Mouse (Mus musculus): Measurements from ENCODE around the gene R3hdm2. TPM values are rescaled to one million over a fixed set of nuclear protein-coding genes. Genes with fewer than 3 reads are reported as not detected.

Gene R3hdm2
- polyA plus RNA-seq, 1 experiment from 2014 or later = 33.3 TPM

DNA sequence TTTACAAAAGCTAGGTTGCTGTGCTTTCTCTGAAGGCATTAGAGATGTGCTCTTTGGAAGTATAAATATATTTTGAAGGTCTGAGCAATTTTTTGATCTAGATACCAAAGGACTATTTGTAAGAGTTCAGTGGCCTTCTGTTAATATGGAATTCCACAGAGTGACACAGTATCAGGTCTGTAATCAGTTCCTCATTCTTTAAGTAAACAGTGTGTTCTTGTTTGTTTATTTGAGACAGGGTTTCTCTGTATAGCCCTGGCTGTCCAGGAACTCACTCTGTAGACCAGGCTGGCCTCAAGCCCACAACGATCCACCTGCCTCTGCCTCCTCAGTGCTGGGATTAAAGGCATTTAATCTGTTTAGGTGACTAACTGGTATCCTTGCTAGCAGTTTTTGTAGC lies 33.5 kb downstream of the R3hdm2 start:
- Histone ChIP-seq H3K4me1 (peaks cover 29% of the 10 kb centered on the region), H3K9me3 (no peaks in the 10 kb centered on the region), H3K27me3 (ENCODE audit: insufficient read depth, poor library complexity, severe bottlenecking) (no peaks in the 10 kb centered on the region), H3K4me3 (no peak overlapping the region), H3K27ac (no peak overlapping the region), H3K36me3 (peaks cover 11% of the 10 kb centered on the region; the same call in 1 of the 2 replicates)
- 80% methylated on average over 1 of the region's 1 CpGs for WGBS
- DNase-seq (ENCODE audit: low spot score) = no peak

DNA sequence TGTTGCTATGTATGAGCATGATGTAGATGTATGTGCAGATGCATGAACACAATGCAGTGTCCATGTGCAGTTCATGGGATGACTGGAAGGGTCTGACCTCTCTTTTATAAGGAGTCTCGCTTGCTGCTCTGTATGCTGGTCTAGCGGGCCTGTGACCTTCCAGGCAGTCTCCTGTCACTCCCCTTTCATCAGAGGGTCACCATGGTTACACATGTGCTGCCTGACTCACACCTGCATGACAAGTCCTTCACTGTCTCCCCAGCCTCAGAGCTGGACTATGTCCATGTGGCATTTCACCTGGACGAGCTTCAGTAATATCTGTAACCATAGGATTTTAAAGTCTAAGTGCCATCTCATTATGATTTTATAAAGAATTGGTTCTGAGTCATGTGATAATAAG lies 34.0 kb downstream of the R3hdm2 start:
- WGBS = 74% methylated on average over 3 of the region's 3 CpGs
- no peak overlapping the region for H3K4me3 ChIP-seq
- peaks cover 34% of the 10 kb centered on the region for H3K4me1 ChIP-seq
- no peaks in the 10 kb centered on the region for H3K27me3 ChIP-seq (ENCODE audit: insufficient read depth, poor library complexity, severe bottlenecking)
- no peak for DNase-seq (ENCODE audit: low spot score)
- no peaks in the 10 kb centered on the region for H3K9me3 ChIP-seq
- H3K27ac ChIP-seq = no peak overlapping the region
- H3K36me3 ChIP-seq = peaks cover 11% of the 10 kb centered on the region; the same call in 1 of the 2 replicates

DNA sequence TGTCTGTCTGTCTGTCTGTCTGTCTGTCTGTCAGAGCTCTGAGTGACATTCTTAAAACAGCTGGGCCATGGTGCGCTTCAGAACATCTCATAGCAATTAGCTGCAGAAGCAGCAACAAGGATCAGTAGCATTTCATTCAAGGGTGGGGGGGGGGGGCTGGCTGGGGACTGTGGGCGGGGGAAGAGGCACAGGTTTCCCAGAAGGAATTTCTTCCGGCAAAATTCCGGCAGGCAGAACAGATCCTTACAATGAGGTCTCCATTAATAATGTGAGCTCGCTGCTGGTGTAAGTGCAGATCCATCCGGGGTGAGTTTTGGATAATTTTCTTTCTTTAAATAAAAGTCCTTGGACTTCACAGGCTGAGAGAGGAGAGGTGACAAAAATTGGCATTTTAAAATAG lies 40.0 kb downstream of the R3hdm2 start:
- Histone ChIP-seq H3K4me3 (peak overlapping the region; percentile 33; the same call in 1 of the 2 replicates), H3K9me3 (no peaks in the 10 kb centered on the region), H3K4me1 (peaks cover 45% of the 10 kb centered on the region), H3K27ac (peak overlapping the region; percentile 36; the same call in 1 of the 2 replicates), H3K27me3 (ENCODE audit: insufficient read depth, poor library complexity, severe bottlenecking) (no peaks in the 10 kb centered on the region), H3K36me3 (0 out of 2 replicates have a peak, but pooled peaks cover 4% of the 10 kb centered on the region)
- WGBS = 15% methylated on average over 6 of the region's 6 CpGs
- DNase-seq (ENCODE audit: low spot score) = no peak

DNA sequence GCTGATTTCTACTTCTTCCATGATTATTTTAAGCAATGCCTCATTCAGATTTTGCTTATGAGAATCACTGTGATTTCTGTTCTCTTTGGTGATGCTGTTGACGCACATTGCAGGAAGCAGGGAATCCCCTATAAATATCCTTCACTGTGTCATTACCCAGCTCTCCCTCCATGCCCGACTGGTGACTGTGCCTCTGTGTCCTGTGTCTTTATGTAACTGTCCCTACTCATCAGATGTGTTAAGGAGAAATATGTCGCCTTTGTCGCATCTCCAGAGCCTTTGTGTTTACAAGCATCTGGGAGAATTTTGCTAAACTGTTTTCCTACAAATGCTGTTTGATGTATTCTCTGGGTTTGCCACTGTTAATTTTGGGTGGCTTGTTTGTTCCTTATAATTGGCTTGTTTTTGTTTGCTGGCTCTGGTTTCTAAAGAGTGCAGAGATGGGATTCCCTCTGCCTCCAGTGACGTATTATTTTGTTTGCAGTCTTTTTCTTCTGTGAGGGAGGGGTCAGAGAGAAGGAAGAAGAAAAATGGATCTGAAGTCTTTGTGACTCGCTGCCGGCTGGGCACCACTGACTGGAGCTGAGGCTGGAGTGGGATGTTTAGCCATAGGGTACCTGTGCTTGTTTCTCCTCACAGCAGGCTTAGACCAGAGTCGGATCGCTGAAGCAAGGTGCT lies 40.7 kb downstream of the R3hdm2 start:
- Histone ChIP-seq H3K4me1 (peaks cover 50% of the 10 kb centered on the region), H3K27me3 (ENCODE audit: insufficient read depth, poor library complexity, severe bottlenecking) (no peaks in the 10 kb centered on the region), H3K9me3 (no peaks in the 10 kb centered on the region), H3K4me3 (0 out of 2 replicates have a peak overlapping the region, but pooled peaks have one; percentile 33), H3K27ac (no peak overlapping the region), H3K36me3 (0 out of 2 replicates have a peak, but pooled peaks cover 4% of the 10 kb centered on the region)
- no peak for DNase-seq (ENCODE audit: low spot score)
- whole genome bisulfite sequencing = 18% methylated on average over 9 of the region's 9 CpGs

DNA sequence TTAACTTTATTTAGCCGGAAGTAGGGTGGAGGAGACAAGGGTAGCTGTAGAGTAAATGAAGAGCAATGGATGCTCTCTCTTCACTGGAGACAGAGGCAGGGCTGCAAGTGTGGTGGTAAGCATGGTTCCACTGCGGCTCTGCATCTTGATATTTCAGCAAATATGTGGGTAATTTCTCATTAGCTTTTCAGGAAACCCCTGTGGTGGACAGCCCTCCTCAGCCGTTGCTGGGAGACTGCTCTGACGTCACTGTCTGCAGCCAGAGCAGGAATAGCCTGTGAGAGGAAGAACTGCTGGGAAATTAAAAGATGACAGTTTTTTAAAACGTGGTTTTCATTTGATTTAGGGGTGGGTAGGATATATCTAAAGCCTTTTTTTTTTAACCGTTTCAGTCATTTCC lies 41.9 kb downstream of the R3hdm2 start:
- Histone ChIP-seq H3K27ac (no peak overlapping the region), H3K9me3 (no peaks in the 10 kb centered on the region), H3K4me3 (no peak overlapping the region), H3K36me3 (0 out of 2 replicates have a peak, but pooled peaks cover 4% of the 10 kb centered on the region), H3K27me3 (ENCODE audit: insufficient read depth, poor library complexity, severe bottlenecking) (no peaks in the 10 kb centered on the region), H3K4me1 (peaks cover 60% of the 10 kb centered on the region)
- DNase-seq (ENCODE audit: low spot score) = peak; percentile 79
- WGBS = 29% methylated on average over 6 of the region's 6 CpGs

DNA sequence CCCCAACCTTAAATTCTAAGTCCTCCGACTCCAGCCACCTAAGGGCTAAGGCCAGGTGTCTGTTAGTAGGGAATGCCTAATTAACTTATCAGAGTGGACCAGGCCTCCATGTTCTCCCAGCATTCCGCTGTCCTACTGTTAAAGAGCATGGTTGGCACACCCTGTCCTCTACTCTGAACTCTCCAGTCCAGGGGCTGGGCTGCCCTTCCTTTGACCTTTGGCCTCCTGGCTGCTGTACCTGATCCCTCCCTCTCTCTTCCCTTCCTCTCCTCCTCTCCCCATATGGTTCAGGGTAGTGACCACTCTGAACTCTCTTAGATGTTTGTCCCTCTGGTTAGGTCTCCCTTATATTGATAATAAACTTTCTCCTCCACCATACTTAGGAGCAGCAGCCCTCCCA lies 45.7 kb downstream of the R3hdm2 start:
- WGBS = 71% methylated on average over 2 of the region's 2 CpGs
- Histone ChIP-seq H3K4me3 (no peak overlapping the region), H3K9me3 (no peaks in the 10 kb centered on the region), H3K36me3 (0 out of 2 replicates have a peak, but pooled peaks cover 5% of the 10 kb centered on the region), H3K4me1 (peaks cover 45% of the 10 kb centered on the region), H3K27ac (no peak overlapping the region), H3K27me3 (ENCODE audit: insufficient read depth, poor library complexity, severe bottlenecking) (no peaks in the 10 kb centered on the region)
- DNase-seq (ENCODE audit: low spot score) = no peak

DNA sequence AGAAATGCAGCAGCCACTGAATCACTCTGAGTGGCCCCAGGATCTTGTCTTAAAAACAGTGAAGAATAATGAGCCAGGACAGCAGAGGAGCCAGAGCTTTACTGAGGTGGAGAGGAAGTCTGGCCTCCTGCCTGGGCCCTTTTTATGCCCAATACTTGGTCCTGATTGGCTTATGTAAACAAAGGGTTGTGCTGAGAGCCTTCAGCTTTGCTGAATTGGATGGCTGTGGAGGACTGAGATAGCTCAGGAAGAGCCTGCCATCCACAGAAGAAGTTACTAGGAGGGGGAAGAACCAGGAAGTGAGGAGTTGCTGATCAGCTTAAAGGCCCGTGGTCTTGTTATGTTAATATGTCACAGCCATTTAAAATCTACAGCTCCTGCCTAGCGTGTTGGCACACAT lies 46.5 kb downstream of the R3hdm2 start:
- Histone ChIP-seq H3K27ac (peak overlapping the region; percentile 36; the same call in 1 of the 2 replicates), H3K9me3 (no peaks in the 10 kb centered on the region), H3K4me3 (no peak overlapping the region), H3K36me3 (0 out of 2 replicates have a peak, but pooled peaks cover 5% of the 10 kb centered on the region), H3K4me1 (peaks cover 36% of the 10 kb centered on the region), H3K27me3 (ENCODE audit: insufficient read depth, poor library complexity, severe bottlenecking) (no peaks in the 10 kb centered on the region)
- 39% methylated on average over 2 of the region's 2 CpGs for WGBS
- no peak for DNase-seq (ENCODE audit: low spot score)

DNA sequence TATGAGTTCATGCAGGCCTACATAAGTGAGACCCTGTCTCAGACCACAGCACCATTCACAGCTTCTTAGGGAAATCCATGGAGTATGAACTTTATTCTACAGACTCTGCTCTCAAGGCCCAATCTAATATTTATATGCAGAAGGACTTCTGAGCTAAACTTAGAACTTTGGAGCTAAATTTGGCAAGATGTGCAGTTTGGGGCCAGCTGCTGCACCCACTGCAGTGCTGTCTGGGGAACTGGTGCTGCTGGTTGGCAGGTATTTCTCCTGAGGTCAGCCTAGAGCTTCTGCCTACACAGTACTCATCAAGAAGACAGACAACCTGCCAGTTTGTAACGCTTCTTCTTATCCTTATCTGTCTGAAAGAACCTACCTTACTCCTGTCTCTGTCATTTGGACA lies 47.0 kb downstream of the R3hdm2 start:
- H3K4me1 ChIP-seq = peaks cover 32% of the 10 kb centered on the region
- H3K4me3 ChIP-seq = no peak overlapping the region
- DNase-seq (ENCODE audit: low spot score) = no peak
- H3K27me3 ChIP-seq (ENCODE audit: insufficient read depth, poor library complexity, severe bottlenecking) = no peaks in the 10 kb centered on the region
- WGBS = 57% methylated on average over 1 of the region's 1 CpGs
- H3K27ac ChIP-seq = peak overlapping the region; percentile 36; the same call in 1 of the 2 replicates
- 0 out of 2 replicates have a peak, but pooled peaks cover 5% of the 10 kb centered on the region for H3K36me3 ChIP-seq
- no peaks in the 10 kb centered on the region for H3K9me3 ChIP-seq

DNA sequence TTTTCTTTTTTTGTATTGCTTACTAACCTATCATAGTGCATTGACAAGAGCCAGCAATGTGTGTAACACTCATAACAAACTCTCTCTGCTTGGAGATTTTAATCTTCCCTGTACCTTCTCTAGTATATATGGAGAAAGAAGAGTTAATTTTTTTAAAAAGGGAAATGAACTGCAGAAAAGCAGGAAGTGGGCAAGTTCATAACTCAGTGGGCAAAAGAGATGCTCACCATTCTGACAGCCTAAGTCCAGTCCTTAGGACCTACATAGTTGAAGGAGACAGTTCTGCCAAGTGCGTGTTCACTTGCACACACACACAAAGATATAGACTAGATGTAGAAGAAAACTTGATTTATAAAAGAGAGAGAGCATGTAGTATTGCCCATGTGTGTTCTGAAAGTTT lies 47.9 kb downstream of the R3hdm2 start:
- 0 out of 2 replicates have a peak, but pooled peaks cover 5% of the 10 kb centered on the region for H3K36me3 ChIP-seq
- no peak for DNase-seq (ENCODE audit: low spot score)
- no peak overlapping the region for H3K4me3 ChIP-seq
- 92% methylated on average over 1 of the region's 1 CpGs for WGBS
- no peaks in the 10 kb centered on the region for H3K9me3 ChIP-seq
- H3K4me1 ChIP-seq = peaks cover 25% of the 10 kb centered on the region
- H3K27me3 ChIP-seq (ENCODE audit: insufficient read depth, poor library complexity, severe bottlenecking) = no peaks in the 10 kb centered on the region
- no peak overlapping the region for H3K27ac ChIP-seq

DNA sequence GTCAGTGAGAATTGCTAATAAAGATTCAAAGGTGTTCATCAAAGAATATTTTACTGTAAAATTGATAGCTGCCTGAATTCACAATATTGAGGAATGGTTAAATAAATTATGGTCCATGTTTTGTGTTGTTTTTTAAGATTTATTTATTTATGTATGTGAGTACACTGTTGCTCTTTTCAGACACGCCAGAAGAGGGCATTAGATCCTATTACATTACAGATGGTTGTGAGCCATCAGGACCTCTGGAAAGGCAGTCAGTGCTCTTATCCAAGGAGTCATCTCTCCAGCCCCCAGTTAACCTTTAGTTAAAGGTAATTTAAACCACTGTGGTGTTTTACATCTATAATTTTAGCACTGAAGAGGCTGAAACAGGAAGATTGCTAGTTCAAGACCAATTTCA lies 49.4 kb downstream of the R3hdm2 start:
- DNase-seq (ENCODE audit: low spot score) = no peak
- WGBS = 48% methylated on average over 1 of the region's 1 CpGs
- H3K9me3 ChIP-seq = no peaks in the 10 kb centered on the region
- H3K27ac ChIP-seq = no peak overlapping the region
- H3K4me3 ChIP-seq = no peak overlapping the region
- peaks cover 25% of the 10 kb centered on the region for H3K4me1 ChIP-seq
- 0 out of 2 replicates have a peak, but pooled peaks cover 5% of the 10 kb centered on the region for H3K36me3 ChIP-seq
- H3K27me3 ChIP-seq (ENCODE audit: insufficient read depth, poor library complexity, severe bottlenecking) = no peaks in the 10 kb centered on the region

DNA sequence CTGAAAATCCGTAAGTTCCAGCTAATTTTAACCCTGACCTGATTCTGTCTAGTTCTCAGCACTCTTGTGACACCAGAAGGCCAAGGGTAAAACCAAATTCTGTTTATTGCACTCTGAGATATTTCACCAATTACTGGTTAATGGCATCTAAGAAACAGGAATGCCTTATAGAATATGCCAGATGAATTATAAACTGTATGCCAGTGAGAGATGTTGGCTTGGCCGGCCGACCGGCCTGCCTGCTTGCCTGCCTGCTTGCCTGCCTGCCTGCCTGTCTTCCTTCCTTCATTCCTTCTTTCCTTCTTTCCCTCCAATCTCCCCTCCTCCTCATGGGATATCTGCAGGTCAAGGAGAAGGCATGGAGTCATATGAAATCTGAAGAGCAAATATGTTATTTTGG lies 52.3 kb downstream of the R3hdm2 start:
- WGBS = 95% methylated on average over 4 of the region's 4 CpGs

DNA sequence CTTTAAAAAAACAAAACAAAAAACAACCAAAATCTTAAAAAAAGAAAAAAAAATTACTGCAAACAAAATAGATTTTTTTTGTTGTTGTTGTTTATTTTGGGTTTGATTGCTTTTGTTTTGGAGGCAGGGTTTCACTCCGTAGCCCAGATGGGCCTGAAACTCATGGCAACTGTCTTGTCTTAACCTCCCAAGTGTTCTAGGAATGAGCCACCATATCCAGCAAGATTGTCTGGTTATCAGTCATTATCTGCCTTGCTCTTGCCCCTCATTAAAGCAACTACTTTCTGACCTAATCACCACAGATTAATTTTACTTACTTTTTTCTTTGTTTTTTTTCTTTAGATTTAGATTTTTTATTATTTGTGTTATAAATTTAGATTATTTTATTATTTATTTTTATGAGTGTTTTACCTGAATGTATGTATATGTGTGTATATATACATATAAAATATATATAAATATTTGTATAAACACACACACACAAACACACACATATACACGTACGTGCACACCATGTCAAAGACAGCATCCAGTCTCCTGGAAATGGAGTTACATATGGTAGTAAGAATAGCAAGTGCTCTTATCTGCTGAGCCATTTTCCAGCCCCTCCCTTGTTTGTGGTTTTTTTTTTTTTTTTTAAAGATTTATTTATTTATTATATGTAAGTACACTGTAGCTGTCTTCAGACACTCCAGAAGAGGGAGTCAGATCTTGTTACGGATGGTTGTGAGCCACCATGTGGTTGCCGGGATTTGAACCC lies 57.4 kb downstream of the R3hdm2 start:
- Histone ChIP-seq H3K27me3 (ENCODE audit: insufficient read depth, poor library complexity, severe bottlenecking) (no peaks in the 10 kb centered on the region), H3K4me1 (peaks cover 15% of the 10 kb centered on the region), H3K4me3 (no peak overlapping the region), H3K36me3 (peaks cover 10% of the 10 kb centered on the region), H3K9me3 (no peaks in the 10 kb centered on the region), H3K27ac (no peak overlapping the region)
- DNase-seq (ENCODE audit: low spot score) = no peak
- 91% methylated on average over 5 of the region's 5 CpGs for WGBS

More for the DNA sequence above, 52.3 kb downstream of the R3hdm2 start:
- Histone ChIP-seq H3K4me3 (no peak overlapping the region), H3K27me3 (ENCODE audit: insufficient read depth, poor library complexity, severe bottlenecking) (no peaks in the 10 kb centered on the region), H3K4me1 (peaks cover 2% of the 10 kb centered on the region), H3K36me3 (peaks cover 15% of the 10 kb centered on the region), H3K9me3 (no peaks in the 10 kb centered on the region), H3K27ac (no peak overlapping the region)
- no peak for DNase-seq (ENCODE audit: low spot score)

DNA sequence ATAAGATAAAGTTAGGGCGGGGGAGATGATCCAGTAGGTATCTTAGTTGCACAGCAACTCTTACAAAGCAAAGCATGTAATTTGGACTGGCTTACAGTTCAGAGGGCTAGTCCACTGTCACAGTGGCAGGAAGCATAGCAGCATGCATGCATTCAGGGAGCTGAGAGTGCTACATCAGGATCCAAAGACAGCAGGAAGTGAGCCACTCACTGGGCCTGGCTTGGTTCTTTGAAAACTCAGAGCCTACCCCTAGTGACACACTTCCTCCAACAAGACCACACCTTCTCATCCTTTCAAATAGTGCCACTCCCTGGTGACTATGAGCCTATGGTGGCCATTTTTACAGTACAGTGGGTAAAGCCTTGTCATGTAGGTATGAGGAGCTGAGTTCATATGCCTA lies 73.6 kb downstream of the R3hdm2 start:
- 94% methylated on average over 1 of the region's 1 CpGs for WGBS
- DNase-seq (ENCODE audit: low spot score) = no peak
- peaks cover 78% of the 10 kb centered on the region for H3K36me3 ChIP-seq
- no peak overlapping the region for H3K27ac ChIP-seq
- H3K4me1 ChIP-seq = no peaks in the 10 kb centered on the region
- no peaks in the 10 kb centered on the region for H3K27me3 ChIP-seq (ENCODE audit: insufficient read depth, poor library complexity, severe bottlenecking)
- no peaks in the 10 kb centered on the region for H3K9me3 ChIP-seq
- H3K4me3 ChIP-seq = no peak overlapping the region

Measured in heart, embryonic 10.5 days (tissue).